Mouse (Mus musculus) liver, adult (tissue): ENCODE results near the gene Homer2.

Experiments
- GATA4 ChIP-seq: IDR thresholded peaks from 2 replicates; pipeline ENCODE4 v1.6.1; 2014; ENCODE audit warnings: mild to moderate bottlenecking, low read length; ENCODE audit not compliant: insufficient replicate concordance

Homer2 gene

GRCm38 (mm10) chr7:81567396-81567795 lies 139.9 kb downstream of the Homer2 start:
- TF ChIP-seq GATA4 = no peak

- TF ChIP-seq GATA4 = no peak
Measured at GRCm38 (mm10) chr7:81566892-81567291, 140.4 kb downstream of the Homer2 start, which contains the start of gene Fsd2. Gene Fsd2, minus strand, starts transcription at chr7:81566944.

- TF ChIP-seq GATA4 = no peak
Measured at GRCm38 (mm10) chr7:81566332-81566731, 141.0 kb downstream of the Homer2 start.

- TF ChIP-seq GATA4 = no peak
Measured at GRCm38 (mm10) chr7:81565381-81566055, 141.8 kb downstream of the Homer2 start.

GRCm38 (mm10) chr7:81564766-81565165 lies 142.6 kb downstream of the Homer2 start:
- no peak for TF ChIP-seq GATA4

- no peak for TF ChIP-seq GATA4
Measured at GRCm38 (mm10) chr7:81563506-81564015, 143.8 kb downstream of the Homer2 start.

- TF ChIP-seq GATA4 = no peak
Measured at GRCm38 (mm10) chr7:81561211-81561610, 146.1 kb downstream of the Homer2 start.

- no peak for TF ChIP-seq GATA4
Measured at GRCm38 (mm10) chr7:81560101-81561049, 147.0 kb downstream of the Homer2 start.

- no peak for TF ChIP-seq GATA4
Measured at GRCm38 (mm10) chr7:81559231-81559980, 147.9 kb downstream of the Homer2 start.

- TF ChIP-seq GATA4 = no peak
Measured at GRCm38 (mm10) chr7:81557985-81558360, 149.4 kb downstream of the Homer2 start.

- TF ChIP-seq GATA4 = no peak
Measured at GRCm38 (mm10) chr7:81557252-81557984, 149.9 kb downstream of the Homer2 start.

- TF ChIP-seq GATA4 = no peak
Measured at GRCm38 (mm10) chr7:81556839-81557238, 150.5 kb downstream of the Homer2 start.

GRCm38 (mm10) chr7:81554369-81554768 lies 153.0 kb downstream of the Homer2 start:
- TF ChIP-seq GATA4 = no peak

GRCm38 (mm10) chr7:81553589-81553988 lies 153.7 kb downstream of the Homer2 start:
- no peak for TF ChIP-seq GATA4
